In genomic region chr2:30392577-30393369, GRCm38 (mm10) we compare ENCODE assay signal across 8 mouse cellular contexts. TPM values are rescaled to one million over a fixed set of nuclear protein-coding genes. Genes with fewer than 3 reads are reported as not detected.
DNase-seq lines count a peak whose midpoint lies in the region; ATAC-seq and TF ChIP-seq lines count a peak whose summit lies in the region.

No protein-coding gene starts in this region.

- WGBS in embryonic facial prominence, embryonic 13.5 days = under 1% methylated on average over 54 of the region's 54 CpGs
- under 1% methylated on average over 54 of the region's 54 CpGs for WGBS in liver, embryonic 14.5 days (ENCODE audit: insufficient replicate concordance)
- WGBS in neural tube, embryonic 15.5 days = under 1% methylated on average over 54 of the region's 54 CpGs

- H3K27ac ChIP-seq in CH12.LX (ENCODE audit: insufficient read depth, low read depth) = no peak overlapping the region
- peak overlapping the region; percentile 87 for H3K27ac ChIP-seq in embryonic facial prominence, embryonic 13.5 days
- H3K27ac ChIP-seq in liver, embryonic 14.5 days = peak overlapping the region; percentile 72
- H3K27ac ChIP-seq in neural tube, embryonic 15.5 days (replicated peaks) = peak overlapping the region; percentile 93

- TF ChIP-seq EP300 in CH12.LX (IDR thresholded peaks at IDR 0.05; ENCODE audit: low read length) = no peak
- no peak for TF ChIP-seq EP300 in liver, embryonic 14.5 days (IDR thresholded peaks at IDR 0.05; ENCODE audit: low read depth)

- in situ Hi-C loops in CH12.LX (cut with MboI; ENCODE audit: low pct_ligation_motif_present, low pct_unique_long_range_greater_than_20kb, low sequenced_read_pairs) = no loop called here

- dilution Hi-C loops in CH12.LX (cut with MboI; ENCODE audit: extremely low pct_ligation_motif_present, extremely low pct_unique_long_range_greater_than_20kb, low sequenced_read_pairs) = no loop called here

- DNase-seq in CH12.LX (ENCODE audit: extremely low read depth) = peak; percentile 64
- DNase-seq in adrenal gland, postnatal 4 days (ENCODE audit: low spot score in 2 of 2) = peak; percentile 46 to 58
- peak; percentile 83 to 84 for DNase-seq in heart, adult 9 months (ENCODE audit: low spot score in 2 of 2)
- peak; percentile 76 to 86 for DNase-seq in kidney, adult 8-10 months
- DNase-seq in liver, embryonic 14.5 days (ENCODE audit: low read depth in 3 of 3, low spot score in 3 of 3) = peak; percentile 49 to 63 (median 56)
- DNase-seq in thymus, postnatal 4 days = peak; percentile 91

- peak; percentile 70 for ATAC-seq in embryonic facial prominence, embryonic 13.5 days (ENCODE audit: insufficient number of reproducible peaks, insufficient read depth, low FRiP score, low TSS enrichment, low read depth)
- peak; percentile 66 for ATAC-seq in liver, embryonic 14.5 days (ENCODE audit: insufficient read depth)
- peak; percentile 85 for ATAC-seq in neural tube, embryonic 15.5 days (ENCODE audit: low FRiP score)

- peak; percentile 3; the same call in 1 of the 2 replicates for TF ChIP-seq POLR2A in CH12.LX (IDR thresholded peaks at IDR 0.05; ENCODE audit: low read depth, low read length)

- no peak for TF ChIP-seq RAD21 in CH12.LX (IDR thresholded peaks at IDR 0.05; ENCODE audit: low read depth, low read length)

- peak overlapping the region; percentile 61 for H3K9ac ChIP-seq in CH12.LX (ENCODE audit: insufficient read depth, low read depth)
- H3K9ac ChIP-seq in embryonic facial prominence, embryonic 13.5 days = peak overlapping the region; percentile 81
- peak overlapping the region; percentile 81 for H3K9ac ChIP-seq in liver, embryonic 14.5 days (replicated peaks)
- peak overlapping the region; percentile 67 for H3K9ac ChIP-seq in neural tube, embryonic 15.5 days (replicated peaks)

- H3K27me3 ChIP-seq in CH12.LX (replicated peaks) = no peaks in the 10 kb centered on the region
- no peaks in the 10 kb centered on the region for H3K27me3 ChIP-seq in embryonic facial prominence, embryonic 13.5 days
- H3K27me3 ChIP-seq in liver, embryonic 14.5 days (ENCODE audit: control insufficient read depth, insufficient read depth, low read length) = no peaks in the 10 kb centered on the region
- H3K27me3 ChIP-seq in neural tube, embryonic 15.5 days (replicated peaks) = no peaks in the 10 kb centered on the region

- peak overlapping the region; percentile 37 for H3K4me2 ChIP-seq in CH12.LX (ENCODE audit: insufficient read depth, low read depth, poor library complexity, severe bottlenecking)
- peak overlapping the region; percentile 95 for H3K4me2 ChIP-seq in embryonic facial prominence, embryonic 13.5 days
- peak overlapping the region; percentile 98 for H3K4me2 ChIP-seq in liver, embryonic 14.5 days (ENCODE audit: low read depth)
- peak overlapping the region; percentile 90 for H3K4me2 ChIP-seq in neural tube, embryonic 15.5 days

- H3K79me2 ChIP-seq in CH12.LX (replicated peaks; ENCODE audit: control insufficient read depth, extremely low read depth, insufficient read depth, poor library complexity, severe bottlenecking) = 0 out of 2 replicates have a peak, but pooled peaks cover 3% of the 10 kb centered on the region

- H3K4me3 ChIP-seq in CH12.LX (replicated peaks in 1 of 3; ENCODE audit: low read depth in 2 of 3, low read length in 2 of 3, poor library complexity in 1 of 3) = peak overlapping the region; percentile 73 to 87 (median 86)
- H3K4me3 ChIP-seq in embryonic facial prominence, embryonic 13.5 days = peak overlapping the region; percentile 84
- H3K4me3 ChIP-seq in liver, embryonic 14.5 days (ENCODE audit: insufficient read depth in 1 of 2, low read depth in 2 of 2, low read length in 2 of 2) = peak overlapping the region; percentile 72 to 97
- peak overlapping the region; percentile 70 for H3K4me3 ChIP-seq in neural tube, embryonic 15.5 days (replicated peaks)

- no peaks in the 10 kb centered on the region for H3K9me3 ChIP-seq in CH12.LX (replicated peaks; ENCODE audit: low read length)
- no peaks in the 10 kb centered on the region for H3K9me3 ChIP-seq in embryonic facial prominence, embryonic 13.5 days
- H3K9me3 ChIP-seq in liver, embryonic 14.5 days (ENCODE audit: control insufficient read depth, low read length) = no peaks in the 10 kb centered on the region
- no peaks in the 10 kb centered on the region for H3K9me3 ChIP-seq in neural tube, embryonic 15.5 days (replicated peaks)

- peaks cover 17 to 40% of the 10 kb centered on the region in 2 experiments for H3K36me3 ChIP-seq in CH12.LX (replicated peaks in 1 of 2; ENCODE audit: control insufficient read depth in 1 of 2, insufficient read depth in 1 of 2, low read length in 1 of 2)
- H3K36me3 ChIP-seq in embryonic facial prominence, embryonic 13.5 days = peaks cover 28% of the 10 kb centered on the region
- H3K36me3 ChIP-seq in liver, embryonic 14.5 days (replicated peaks; ENCODE audit: control insufficient read depth, insufficient read depth, low read depth) = peaks cover 9% of the 10 kb centered on the region; the same call in 1 of the 2 replicates
- H3K36me3 ChIP-seq in neural tube, embryonic 15.5 days = peaks cover 22% of the 10 kb centered on the region

- H3K4me1 ChIP-seq in CH12.LX (ENCODE audit: control insufficient read depth in 1 of 2, insufficient read depth in 2 of 2) = peaks cover 9 to 23% of the 10 kb centered on the region in 2 experiments
- peaks cover 22% of the 10 kb centered on the region for H3K4me1 ChIP-seq in embryonic facial prominence, embryonic 13.5 days
- H3K4me1 ChIP-seq in liver, embryonic 14.5 days (replicated peaks; ENCODE audit: control insufficient read depth in 2 of 2, insufficient read depth in 2 of 2, low read length in 1 of 2) = peaks cover 8 to 10% of the 10 kb centered on the region in 2 experiments
- peaks cover 33% of the 10 kb centered on the region for H3K4me1 ChIP-seq in neural tube, embryonic 15.5 days

- no peak for TF ChIP-seq CTCF in CH12.LX (conservative IDR thresholded peaks at IDR 0.05 in 1 of 2, IDR thresholded peaks at IDR 0.05 in 1 of 2; ENCODE audit: low read depth in 2 of 2, low read length in 2 of 2)
- no peak for TF ChIP-seq CTCF in liver, embryonic 14.5 days (IDR thresholded peaks at IDR 0.05; ENCODE audit: low read depth)

TF ChIP-seq in CH12.LX, 34 proteins besides CTCF, POLR2A, EP300 and RAD21 (continues in another document):
- TF ChIP-seq TBP (conservative IDR thresholded peaks at IDR 0.05; ENCODE audit: low read depth, low read length) (no peak), MXI1 (IDR thresholded peaks at IDR 0.05; ENCODE audit: low read depth, low read length) (peak; percentile 13; the same call in 1 of the 2 replicates), JUND (conservative IDR thresholded peaks at IDR 0.05; ENCODE audit: low read depth, low read length) (no peak)

RNA-seq across cellular contexts. Expression of gene Dolpp1, which starts 0.7 kb away (rescaled TPM):
- total RNA-seq in CH12.LX (2012; rRNA removed) = 19.2 and 22.8 TPM in 2 replicates
- 15.0 and 22.3 TPM in 2 replicates for total RNA-seq in CH12.LX (2014; rRNA removed)
- polyA plus RNA-seq in CH12.LX (2012; ENCODE audit: insufficient read length, low read depth) = 17.9 and 19.1 TPM in 2 replicates
- total RNA-seq in adrenal gland, postnatal 4 days (2021) = 10 to 100 TPM; 25.9 to 33.9 TPM
- polyA plus RNA-seq in embryonic facial prominence, embryonic 13.5 days (2015; fragmentation: Nextera tagmentation; extraction: Ambion mirVana) = 31.9 and 34.9 TPM in 2 replicates
- polyA plus RNA-seq in liver, embryonic 14.5 days (2012; rRNA removed) = 17.0 and 23.1 TPM in 2 replicates
- 13.5 and 17.4 TPM in 2 replicates for polyA plus RNA-seq in liver, embryonic 14.5 days (2014; fragmentation: Nextera tagmentation; extraction: Ambion mirVana)
- polyA plus RNA-seq in neural tube, embryonic 15.5 days (2015; fragmentation: Nextera tagmentation; extraction: Ambion mirVana) = 59.0 and 63.2 TPM in 2 replicates

RNA-seq across cellular contexts. Expression of gene Crat, which starts 22.8 kb away (rescaled TPM):
- total RNA-seq in CH12.LX (2012; rRNA removed) (3.6 and 4.5 TPM in 2 replicates), CH12.LX (2014; rRNA removed) (1.3 and 1.7 TPM in 2 replicates)
- polyA plus RNA-seq in CH12.LX (2012; ENCODE audit: insufficient read length, low read depth) = 2.8 and 4.2 TPM in 2 replicates
- 10 to 100 TPM; 77.6 to 90.3 TPM for total RNA-seq in adrenal gland, postnatal 4 days (2021)
- 22.5 and 25.0 TPM in 2 replicates for polyA plus RNA-seq in embryonic facial prominence, embryonic 13.5 days (2015; fragmentation: Nextera tagmentation; extraction: Ambion mirVana)
- 14.6 and 15.0 TPM in 2 replicates for polyA plus RNA-seq in liver, embryonic 14.5 days (2012; rRNA removed)
- 27.4 and 27.9 TPM in 2 replicates for polyA plus RNA-seq in liver, embryonic 14.5 days (2014; fragmentation: Nextera tagmentation; extraction: Ambion mirVana)
- polyA plus RNA-seq in neural tube, embryonic 15.5 days (2015; fragmentation: Nextera tagmentation; extraction: Ambion mirVana) = 21.3 and 26.8 TPM in 2 replicates

RNA-seq across cellular contexts. Expression of gene Ptpa, which starts 23.1 kb away (rescaled TPM):
- 111 and 120 TPM in 2 replicates for total RNA-seq in CH12.LX (2012; rRNA removed)
- 117 and 122 TPM in 2 replicates for total RNA-seq in CH12.LX (2014; rRNA removed)
- 190 and 194 TPM in 2 replicates for polyA plus RNA-seq in CH12.LX (2012; ENCODE audit: insufficient read length, low read depth)
- total RNA-seq in adrenal gland, postnatal 4 days (2021) = 100 to 1,000 TPM; 165 to 169 TPM
- 150 and 163 TPM in 2 replicates for polyA plus RNA-seq in embryonic facial prominence, embryonic 13.5 days (2015; fragmentation: Nextera tagmentation; extraction: Ambion mirVana)
- polyA plus RNA-seq in liver, embryonic 14.5 days (2012; rRNA removed) = 78.2 and 103 TPM in 2 replicates
- polyA plus RNA-seq in liver, embryonic 14.5 days (2014; fragmentation: Nextera tagmentation; extraction: Ambion mirVana) = 63.3 and 63.5 TPM in 2 replicates
- 138 and 145 TPM in 2 replicates for polyA plus RNA-seq in neural tube, embryonic 15.5 days (2015; fragmentation: Nextera tagmentation; extraction: Ambion mirVana)

RNA-seq across cellular contexts. Expression of gene Miga2, which starts 28.7 kb away (rescaled TPM):
- total RNA-seq in CH12.LX (2012; rRNA removed) = 11.2 and 15.0 TPM in 2 replicates
- 9.1 and 9.2 TPM in 2 replicates for total RNA-seq in CH12.LX (2014; rRNA removed)
- 7.4 and 9.4 TPM in 2 replicates for polyA plus RNA-seq in CH12.LX (2012; ENCODE audit: insufficient read length, low read depth)
- 10 to 100 TPM; 65.1 to 71.1 TPM for total RNA-seq in adrenal gland, postnatal 4 days (2021)
- 23.9 and 27.7 TPM in 2 replicates for polyA plus RNA-seq in embryonic facial prominence, embryonic 13.5 days (2015; fragmentation: Nextera tagmentation; extraction: Ambion mirVana)
- polyA plus RNA-seq in liver, embryonic 14.5 days (2012; rRNA removed) = 6.1 and 6.9 TPM in 2 replicates
- 5.3 and 5.8 TPM in 2 replicates for polyA plus RNA-seq in liver, embryonic 14.5 days (2014; fragmentation: Nextera tagmentation; extraction: Ambion mirVana)
- polyA plus RNA-seq in neural tube, embryonic 15.5 days (2015; fragmentation: Nextera tagmentation; extraction: Ambion mirVana) = 32.7 and 35.8 TPM in 2 replicates

RNA-seq across cellular contexts. Expression of gene Sh3glb2, which starts 33.6 kb away (rescaled TPM):
- total RNA-seq in CH12.LX (2012; rRNA removed) (42.6 and 47.8 TPM in 2 replicates), CH12.LX (2014; rRNA removed) (27.2 and 34.0 TPM in 2 replicates)
- 38.9 and 39.3 TPM in 2 replicates for polyA plus RNA-seq in CH12.LX (2012; ENCODE audit: insufficient read length, low read depth)
- 100 to 1,000 TPM; 106 to 107 TPM for total RNA-seq in adrenal gland, postnatal 4 days (2021)
- polyA plus RNA-seq in embryonic facial prominence, embryonic 13.5 days (2015; fragmentation: Nextera tagmentation; extraction: Ambion mirVana) = 84.8 and 85.8 TPM in 2 replicates
- polyA plus RNA-seq in liver, embryonic 14.5 days (2012; rRNA removed) = 22.2 and 23.1 TPM in 2 replicates
- polyA plus RNA-seq in liver, embryonic 14.5 days (2014; fragmentation: Nextera tagmentation; extraction: Ambion mirVana) = 13.6 and 15.4 TPM in 2 replicates
- polyA plus RNA-seq in neural tube, embryonic 15.5 days (2015; fragmentation: Nextera tagmentation; extraction: Ambion mirVana) = 174 and 200 TPM in 2 replicates

Comparison
In these comparisons a context has a peak if more than half of its experiments do, and no peak if none do; other contexts are left out.
1. H3K4me2 ChIP-seq: peak in every context shown above with its lines; median percentile 98 in liver, embryonic 14.5 days; 95 in embryonic facial prominence, embryonic 13.5 days; 90 in neural tube, embryonic 15.5 days; 37 in CH12.LX.